Mouse (Mus musculus) spleen, embryonic (tissue): ENCODE measurements around the gene Spata5.

ENCODE experiments used
- CTCF ChIA-PET: fragments of 350-600 bp; sonication (Branson Sonifier 250); formaldehyde crosslinking; loops from one replicate; lab custom pipeline; 2022; lab: Charles Lee

The Spata5 gene

GRCm38 (mm10) chr3:37419458-37419991 is at the start of gene Spata5:
Gene Spata5 (plus strand): TSS chr3:37419896.
- CTCF ChIA-PET, result no interaction called here

DNA sequence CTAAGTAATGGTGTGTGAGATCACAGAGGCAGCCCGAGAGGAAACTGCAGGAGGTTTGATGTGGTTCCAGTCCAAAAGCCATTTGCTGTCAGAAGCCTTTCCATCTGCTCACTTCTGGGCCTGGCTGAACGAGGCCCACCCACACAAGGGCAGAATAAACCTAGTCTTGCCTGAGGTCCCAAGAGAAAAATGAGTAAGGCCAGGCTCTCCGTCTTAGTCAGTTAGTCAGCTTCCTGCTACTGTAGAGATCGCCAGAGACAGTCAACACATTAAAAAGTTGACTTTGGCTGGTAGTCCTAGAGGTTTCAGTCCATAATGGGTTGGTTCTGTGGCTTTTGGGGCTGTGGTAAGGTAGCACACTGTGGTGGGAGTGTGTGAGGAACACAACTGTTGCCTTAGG is 49.3 kb upstream of the Spata5 start:
- CTCF ChIA-PET, result no interaction called here

GRCm38 (mm10) chr3:37373712-37374111 is 46.0 kb upstream of the Spata5 start:
- CTCF ChIA-PET, result no interaction called here

DNA sequence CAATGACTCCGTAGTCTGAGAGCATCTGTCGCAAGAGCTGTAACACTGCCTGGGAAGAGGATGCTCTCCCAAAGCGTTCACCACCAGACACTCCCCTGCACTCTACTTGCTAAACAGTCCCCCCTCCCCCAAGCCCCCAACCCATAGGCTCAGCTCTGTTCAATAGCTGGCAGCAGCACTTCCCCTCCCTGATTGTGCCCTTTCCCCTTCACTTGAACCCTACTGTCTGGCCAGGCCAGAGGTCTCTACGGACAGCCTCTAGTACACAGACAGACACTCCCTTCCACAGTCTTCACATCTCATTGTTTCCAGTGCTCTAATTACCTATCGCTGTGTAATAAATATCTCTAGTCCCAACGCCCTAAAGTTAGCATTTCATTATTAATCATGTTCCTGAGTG is 41.8 kb upstream of the Spata5 start:
- CTCF ChIA-PET, result no interaction called here

GRCm38 (mm10) chr3:37378412-37378811 is 41.3 kb upstream of the Spata5 start:
- CTCF ChIA-PET, result no interaction called here

GRCm38 (mm10) chr3:37379201-37379600 is 40.5 kb upstream of the Spata5 start:
- CTCF ChIA-PET, result no interaction called here

GRCm38 (mm10) chr3:37379930-37380881 is 39.5 kb upstream of the Spata5 start:
- CTCF ChIA-PET, result no interaction called here

GRCm38 (mm10) chr3:37381457-37381856 is 38.2 kb upstream of the Spata5 start:
- CTCF ChIA-PET, result no interaction called here

DNA sequence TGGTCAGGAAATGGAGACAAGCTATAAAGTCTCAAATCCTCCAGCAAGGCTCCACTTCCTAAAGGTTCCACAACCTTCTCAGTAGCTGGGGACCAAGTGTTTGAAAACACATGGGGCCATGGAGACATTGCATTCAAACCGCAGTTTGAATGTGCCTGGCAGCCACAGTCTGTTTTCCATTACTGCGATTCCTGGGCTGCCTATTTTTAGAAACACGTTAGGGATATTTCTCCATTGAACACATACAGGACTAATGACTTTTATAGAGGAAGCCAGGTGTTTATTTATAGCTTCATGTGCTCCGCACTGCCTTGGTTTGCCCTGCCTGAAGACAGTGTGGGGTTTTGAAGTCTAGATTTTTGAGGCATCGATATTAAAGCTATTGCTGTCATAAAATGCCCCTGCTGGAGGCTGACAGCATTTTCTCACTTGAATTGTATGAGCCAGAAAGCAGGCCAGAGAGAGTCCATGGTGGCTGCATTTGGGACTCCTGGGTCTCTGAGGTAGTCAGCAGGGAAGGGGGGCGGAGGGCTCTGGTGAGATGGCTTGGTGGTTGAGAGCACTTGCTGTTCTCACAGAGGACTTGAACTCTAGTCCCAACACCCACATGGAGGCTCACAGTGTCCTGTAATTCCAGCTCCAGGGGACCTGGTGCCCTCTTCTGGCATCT is 36.5 kb upstream of the Spata5 start:
- CTCF ChIA-PET, result no interaction called here

- CTCF ChIA-PET, result no interaction called here
Measured at GRCm38 (mm10) chr3:37387310-37387709, 32.4 kb upstream of the Spata5 start.

GRCm38 (mm10) chr3:37396930-37397608 is 22.6 kb upstream of the Spata5 start:
- CTCF ChIA-PET, result no interaction called here

DNA sequence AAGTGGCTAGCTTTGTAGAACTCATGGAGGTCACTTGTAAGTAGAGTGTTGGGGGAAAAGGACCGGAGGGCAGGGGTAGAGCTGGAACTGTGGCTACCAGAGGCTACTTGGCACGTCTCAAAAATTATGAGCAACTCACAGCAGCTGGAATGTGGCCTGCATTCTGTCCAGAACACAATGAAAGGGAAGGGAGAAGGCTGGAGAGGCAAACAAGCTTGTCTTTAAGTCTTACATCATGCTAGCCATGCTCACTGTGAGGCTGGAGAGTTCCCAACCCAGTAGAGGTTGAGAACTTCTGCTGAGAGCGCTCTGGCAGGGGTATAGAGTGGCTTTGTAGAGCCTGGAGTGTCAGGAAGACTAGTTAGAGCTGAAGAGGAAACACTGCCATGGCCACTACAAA is 22.1 kb upstream of the Spata5 start:
- CTCF ChIA-PET, result no interaction called here

- CTCF ChIA-PET, result no interaction called here
Measured at GRCm38 (mm10) chr3:37398661-37399395, 20.9 kb upstream of the Spata5 start.

DNA sequence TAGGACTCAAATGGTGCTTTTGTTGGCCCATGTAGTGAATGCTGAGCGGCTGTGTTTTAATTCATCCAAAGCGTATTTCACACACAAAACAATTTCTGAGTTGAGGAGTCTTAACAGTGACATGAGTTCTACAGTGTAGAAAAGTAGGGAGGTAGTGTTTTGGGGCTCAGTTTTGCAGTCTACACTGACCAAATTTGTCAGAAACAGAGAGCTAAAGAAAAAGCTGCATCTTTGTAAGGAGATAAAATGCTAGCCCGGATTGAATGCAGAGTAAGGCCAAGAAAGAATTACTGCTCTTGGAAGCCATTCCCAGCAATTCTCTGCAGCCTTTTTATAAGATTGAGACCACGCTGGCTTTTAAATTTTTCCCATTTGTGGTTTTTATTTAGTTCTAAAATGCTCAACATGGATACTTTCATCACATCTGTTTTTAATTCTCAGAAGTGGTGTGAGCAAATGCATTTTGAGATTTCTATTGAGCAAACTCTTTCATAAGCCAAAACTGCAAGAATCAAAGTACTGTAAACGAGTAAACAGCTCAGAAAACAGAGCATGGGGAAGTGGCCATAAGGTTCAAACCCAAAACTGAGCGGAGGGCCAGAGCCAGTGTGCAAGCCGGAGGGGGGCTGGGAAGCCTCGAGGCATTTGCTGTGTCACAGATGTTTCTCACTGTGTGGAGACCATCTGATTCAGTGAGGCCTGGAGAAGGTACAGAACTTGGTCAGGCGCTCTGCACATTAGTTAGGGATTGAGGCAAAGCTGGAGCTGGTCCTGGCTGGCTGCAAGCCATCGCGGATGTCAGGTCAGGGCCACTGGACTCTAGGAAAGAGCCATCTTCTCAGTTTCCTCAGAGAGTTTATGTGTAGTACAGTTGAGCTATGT is 17.7 kb upstream of the Spata5 start:
- CTCF ChIA-PET, result no interaction called here

DNA sequence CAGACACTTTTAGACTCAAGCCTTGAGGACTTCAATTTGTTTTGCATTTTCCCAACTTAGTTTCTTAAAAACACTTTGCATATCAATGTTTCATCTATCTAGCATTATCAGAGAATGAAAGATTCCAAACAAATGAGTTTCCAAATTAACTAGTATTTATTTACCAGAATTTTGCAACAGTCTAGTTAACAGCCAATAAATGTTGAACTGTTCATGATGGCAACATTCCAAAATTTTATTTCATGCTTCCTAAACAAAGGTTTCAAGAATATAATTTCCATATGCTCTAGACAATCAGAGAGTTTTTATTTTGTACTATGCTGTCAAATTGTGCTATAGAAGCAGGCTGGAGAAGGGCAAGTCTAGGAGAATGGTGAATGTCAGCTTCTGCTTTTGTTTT is 12.1 kb upstream of the Spata5 start:
- CTCF ChIA-PET, result no interaction called here

DNA sequence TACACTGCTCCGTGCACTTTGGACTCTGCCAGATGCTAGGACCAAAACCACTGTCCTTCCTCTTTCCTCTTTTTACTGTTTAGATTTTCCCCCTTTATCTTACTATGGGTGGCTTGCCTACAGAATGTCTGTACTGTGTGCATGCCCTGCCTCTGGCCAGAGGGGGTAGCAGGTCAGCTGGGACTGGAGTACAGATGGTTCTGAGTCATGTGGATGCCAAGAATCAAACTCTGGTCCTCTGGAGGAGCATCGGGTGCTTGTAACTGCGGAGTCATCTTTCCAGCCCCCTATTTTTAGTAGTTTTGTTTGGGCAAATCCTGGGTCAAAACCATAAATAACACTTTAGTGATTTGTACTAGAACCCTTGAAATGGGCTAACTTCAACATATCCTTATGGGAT is 6.2 kb upstream of the Spata5 start:
- CTCF ChIA-PET, result interaction anchor here (1.1 kb wide), 1 partner anchor 9 kb away, joined by 4 read pairs; no protein-coding TSS in a partner anchor

DNA sequence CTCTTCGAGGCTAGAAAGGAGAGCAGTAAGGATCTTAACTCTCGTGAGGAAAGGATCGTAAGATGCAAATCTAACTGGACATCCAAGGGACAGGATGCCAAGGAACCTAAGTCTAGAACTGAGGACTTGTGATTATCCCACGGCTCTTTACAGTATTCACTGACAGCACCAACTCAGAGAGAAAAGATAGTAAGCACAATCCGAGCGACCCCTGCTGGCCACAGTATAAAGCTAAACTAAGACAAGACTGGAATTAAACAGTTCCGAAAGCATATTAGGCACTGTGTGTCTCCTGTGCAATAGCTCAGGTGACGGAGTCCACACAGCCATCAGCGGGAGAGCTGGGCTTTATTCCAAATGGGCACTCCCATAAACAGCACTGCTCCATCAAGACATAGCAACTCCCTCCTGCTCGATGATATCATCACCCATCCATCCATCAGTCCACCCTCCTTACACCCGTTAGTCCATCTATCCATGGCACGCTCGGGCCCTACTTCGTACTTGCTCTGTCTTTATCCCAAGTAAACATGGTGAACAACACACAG is 5.2 kb upstream of the Spata5 start:
- CTCF ChIA-PET, result interaction anchor here (0.7 to 1.1 kb wide), 2 partner anchors 13 to 527 kb away, joined by 8 read pairs; no protein-coding TSS in a partner anchor

DNA sequence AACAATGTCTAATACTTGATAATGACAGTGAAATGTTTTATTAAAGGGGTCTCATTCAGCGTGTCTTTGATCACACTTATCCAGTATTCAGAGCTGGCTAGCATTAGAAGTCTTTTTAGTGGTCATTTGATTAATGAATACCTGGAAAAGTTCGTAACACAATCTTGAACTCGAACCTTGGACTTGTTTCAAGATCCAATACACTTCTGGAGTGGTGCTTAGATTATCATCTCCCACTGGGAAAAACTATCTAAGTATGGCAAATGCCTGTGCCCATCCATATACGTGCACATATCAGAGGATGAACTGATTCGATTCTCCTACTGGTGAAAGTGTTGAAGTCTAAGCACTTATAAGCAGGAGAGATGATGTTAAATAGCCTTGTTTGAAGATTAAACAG is 1.4 kb upstream of the Spata5 start:
- CTCF ChIA-PET, result no interaction called here

GRCm38 (mm10) chr3:37418961-37419457 is 687 bp upstream of the Spata5 start:
- CTCF ChIA-PET, result no interaction called here

GRCm38 (mm10) chr3:37420072-37420471 is 376 bp downstream of the Spata5 start, which contains the start of gene Nudt6:
Gene Nudt6 (minus strand): TSS chr3:37420211.
- CTCF ChIA-PET, result no interaction called here
